Mouse (Mus musculus) lung, postnatal 36 days (tissue): ENCODE data around the gene Izumo1.

ENCODE experiments used
- DNase-seq: peaks from one replicate; pipeline ENCODE4 v3.0.0; 2022; ENCODE audit warnings: mixed read lengths

The Izumo1 gene

DNA sequence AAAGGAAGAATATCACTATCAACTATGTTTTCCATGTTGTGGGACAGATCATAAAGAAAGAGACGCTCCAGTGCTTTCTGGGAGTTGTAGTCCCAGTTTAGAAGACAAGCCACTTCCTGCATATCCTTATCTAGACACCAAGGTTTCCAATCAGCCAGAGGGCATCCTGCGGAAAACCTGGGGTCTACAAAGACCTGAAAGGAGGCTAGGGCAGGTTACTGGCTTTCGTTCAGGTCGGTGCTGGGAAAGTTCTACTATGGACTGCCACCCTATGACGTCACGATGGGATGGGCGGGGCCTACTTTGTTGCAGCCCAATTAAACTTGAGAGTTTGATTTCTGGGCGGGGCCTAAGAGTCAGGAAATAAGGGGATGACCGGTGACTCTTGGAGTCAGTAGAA is at the start of gene Izumo1:
TSS of gene Izumo1 (plus strand) at position 369 of the 400 bp plus-strand sequence.
- peak; percentile 73 for DNase-seq

- no peak for DNase-seq
These were observed 49.6 kb upstream of the Izumo1 start for GRCm38 (mm10) chr7:45571966-45572365.

DNA sequence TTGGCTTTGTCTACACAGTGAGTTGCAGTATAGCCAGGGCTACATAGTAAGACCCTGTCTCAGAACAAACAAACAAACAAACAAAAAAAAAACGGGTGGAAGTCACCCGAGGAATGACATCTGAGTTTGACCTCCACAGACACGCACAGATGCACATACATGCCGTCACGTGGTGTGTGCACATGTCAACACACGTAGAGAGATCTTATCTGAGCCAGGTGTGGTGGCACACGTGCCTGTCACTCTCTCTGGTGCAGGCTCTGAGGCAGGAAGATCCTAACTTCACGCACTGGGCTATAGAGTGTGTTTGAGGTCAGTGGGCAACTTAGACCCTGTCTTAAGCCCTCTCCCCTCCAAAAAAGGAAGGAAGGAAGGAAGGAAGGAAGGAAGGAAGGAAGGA is 47.7 kb upstream of the Izumo1 start:
- DNase-seq: no peak

- DNase-seq: no peak
These were observed 46.9 kb upstream of the Izumo1 start for GRCm38 (mm10) chr7:45574472-45575379.

- no peak for DNase-seq
These were observed 35.7 kb upstream of the Izumo1 start for GRCm38 (mm10) chr7:45585923-45586322.

- no peak for DNase-seq
These were observed 33.7 kb upstream of the Izumo1 start for GRCm38 (mm10) chr7:45587631-45588592.

GRCm38 (mm10) chr7:45589173-45589572 is 32.4 kb upstream of the Izumo1 start:
- DNase-seq: peak; percentile 98

DNA sequence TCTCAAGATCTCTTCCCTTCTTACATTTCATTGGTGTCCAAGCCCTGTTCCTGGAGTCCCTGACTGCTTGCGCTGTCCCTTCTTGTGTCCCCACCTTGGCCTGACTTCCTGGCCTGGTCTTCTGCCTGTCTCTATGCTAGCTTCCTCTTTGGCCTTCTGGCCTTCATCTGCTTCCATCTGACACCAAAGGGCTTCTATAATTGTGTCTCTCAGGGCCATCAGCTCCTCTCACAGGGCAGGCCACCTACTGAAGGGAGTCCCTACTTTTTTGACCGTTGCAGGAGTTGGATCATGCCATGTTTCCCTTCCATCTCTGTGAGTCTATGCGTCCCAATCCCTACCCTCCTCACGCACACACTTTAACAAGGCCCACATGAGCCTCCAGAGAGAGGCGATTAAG is 31.7 kb upstream of the Izumo1 start:
- DNase-seq: no peak

- peak; percentile 43 for DNase-seq
These were observed 30.7 kb upstream of the Izumo1 start for GRCm38 (mm10) chr7:45590874-45591273.

GRCm38 (mm10) chr7:45591880-45592279 is 29.7 kb upstream of the Izumo1 start:
- DNase-seq: no peak

DNA sequence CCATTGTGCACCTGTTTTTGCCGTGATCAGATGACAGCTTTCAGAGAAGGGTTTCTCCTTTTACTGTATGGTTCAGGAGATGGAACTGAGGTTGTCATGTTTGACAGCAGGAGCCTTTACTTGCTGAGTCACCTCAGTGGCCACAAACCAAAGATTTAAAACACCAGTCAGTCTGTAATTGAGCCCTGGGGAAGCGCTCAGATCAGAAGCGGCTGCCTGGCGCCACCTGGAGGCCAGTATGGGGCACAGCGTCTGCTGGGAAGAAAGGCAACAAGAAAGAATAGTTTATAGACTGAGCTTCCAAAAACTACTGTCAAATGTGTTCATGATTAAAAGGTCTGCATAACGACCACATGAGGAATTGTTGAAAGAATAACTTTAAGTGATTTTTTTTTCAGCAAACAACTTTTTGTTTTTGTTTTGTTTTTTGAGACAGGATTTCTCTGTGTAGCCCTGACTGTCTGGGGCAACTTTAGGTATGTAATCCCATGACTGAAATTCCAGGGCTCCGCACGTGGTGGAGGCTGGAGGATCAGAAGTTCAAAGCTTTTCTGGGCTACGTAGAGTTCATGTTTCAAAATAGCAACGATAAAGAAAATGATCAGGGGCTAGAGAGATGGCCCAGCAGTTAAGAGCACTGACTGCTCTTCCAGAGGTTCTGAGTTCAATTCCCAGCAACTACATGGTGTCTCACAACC is 28.3 kb upstream of the Izumo1 start:
- peak; percentile 84 for DNase-seq

DNA sequence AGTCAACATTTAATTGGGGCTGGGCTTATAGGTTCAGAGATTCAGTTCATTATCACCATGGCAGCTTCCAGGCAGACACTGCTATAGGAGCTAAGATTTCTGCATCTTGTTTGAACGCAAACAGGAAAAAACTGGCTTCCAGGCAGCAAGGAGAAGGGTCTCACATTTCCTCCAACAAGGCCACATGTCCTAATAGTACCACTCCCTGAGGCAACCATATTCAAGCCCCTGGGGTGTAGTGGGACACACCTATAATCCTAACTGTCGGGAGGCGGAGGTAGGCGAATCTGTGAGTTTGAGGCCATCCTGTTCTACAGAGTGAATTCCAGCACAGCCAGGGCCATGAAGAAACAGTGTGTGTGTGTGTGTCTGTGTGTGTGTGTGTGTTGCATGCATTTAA is 26.4 kb upstream of the Izumo1 start:
- no peak for DNase-seq

DNA sequence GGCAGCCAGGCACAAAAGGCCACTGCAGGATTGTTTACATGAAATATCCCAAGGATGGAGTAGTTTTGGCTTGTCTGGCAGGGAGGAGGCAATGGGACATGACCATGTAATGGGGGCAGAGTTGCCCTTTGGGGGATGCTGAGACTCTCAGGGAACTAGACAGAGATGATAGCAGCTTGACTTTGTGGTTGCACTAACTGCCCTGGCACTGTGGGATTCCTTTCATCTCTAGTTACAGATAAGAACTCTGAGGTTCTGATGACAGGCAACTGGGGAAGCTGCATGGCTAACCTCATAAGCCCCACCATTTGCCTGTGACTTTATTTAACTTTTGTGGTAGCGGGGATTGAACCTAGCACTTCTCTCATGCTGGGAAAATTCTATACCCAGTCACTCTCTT is 25.5 kb upstream of the Izumo1 start:
- DNase-seq: no peak

DNA sequence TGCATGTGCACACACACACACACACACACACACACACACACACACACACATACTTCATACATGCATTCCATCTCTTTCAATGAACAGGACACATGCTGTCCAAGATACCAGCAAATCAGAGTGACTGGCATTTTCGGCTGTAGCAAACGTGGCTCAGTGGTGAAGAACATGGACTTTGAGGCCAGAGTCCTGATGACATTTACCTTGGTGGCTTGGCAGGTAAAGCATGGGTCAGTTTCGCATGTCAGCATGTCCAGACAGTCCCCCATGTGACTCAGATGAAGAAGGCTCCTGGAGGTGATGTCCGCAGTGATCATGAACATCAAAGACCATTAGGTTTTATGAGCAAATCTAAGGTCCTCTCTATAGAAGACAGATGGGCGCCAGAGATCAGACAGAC is 24.6 kb upstream of the Izumo1 start:
- DNase-seq: no peak

- no peak for DNase-seq
These were observed 24.1 kb upstream of the Izumo1 start for GRCm38 (mm10) chr7:45597527-45597926.

DNA sequence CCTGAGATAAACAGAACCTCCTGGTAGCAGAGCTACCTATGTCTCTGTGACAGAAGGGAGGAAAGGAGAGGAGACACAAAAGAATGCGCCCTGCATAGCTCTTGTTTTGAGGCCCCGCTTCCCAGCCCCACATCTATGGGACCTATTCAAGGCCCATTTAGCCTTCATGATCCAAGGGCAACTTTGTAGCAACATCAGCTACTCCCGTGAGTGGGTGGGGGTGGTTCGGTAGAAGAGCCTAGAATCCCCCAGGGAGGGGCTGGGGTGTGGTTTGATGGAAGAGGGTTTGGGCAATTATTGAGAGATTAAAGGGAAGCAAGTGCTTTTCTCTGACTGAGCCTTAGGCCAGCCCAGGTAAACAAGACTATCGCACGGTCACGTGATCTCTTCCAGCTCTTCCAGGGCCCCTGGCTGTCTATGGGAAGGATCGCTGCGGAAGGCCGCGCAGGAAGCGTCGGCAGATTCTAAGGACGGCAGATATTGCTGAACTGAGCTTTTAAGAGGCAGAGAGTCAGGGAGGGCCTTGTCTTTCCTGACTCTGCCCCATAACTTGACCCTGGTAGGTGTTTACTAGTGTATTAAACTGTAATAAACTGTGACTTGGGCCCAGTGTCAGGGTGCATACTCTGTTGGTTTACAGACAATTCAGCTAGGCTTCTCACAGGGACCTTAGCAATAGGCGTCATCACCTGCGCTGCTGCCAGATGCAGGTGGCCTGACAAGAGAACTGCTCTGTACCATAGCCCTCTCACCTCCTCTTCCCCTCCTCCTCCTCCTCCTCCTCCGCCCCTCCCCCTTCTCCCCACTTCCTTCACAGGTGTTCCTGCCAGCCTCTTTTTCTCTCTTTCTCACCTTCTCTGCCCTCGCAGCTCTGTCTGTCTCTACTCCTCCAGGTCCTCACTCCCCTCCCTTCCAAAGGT is 22.4 kb upstream of the Izumo1 start:
- no peak for DNase-seq

- DNase-seq: no peak
These were observed 15.8 kb upstream of the Izumo1 start for GRCm38 (mm10) chr7:45605704-45606289.

DNA sequence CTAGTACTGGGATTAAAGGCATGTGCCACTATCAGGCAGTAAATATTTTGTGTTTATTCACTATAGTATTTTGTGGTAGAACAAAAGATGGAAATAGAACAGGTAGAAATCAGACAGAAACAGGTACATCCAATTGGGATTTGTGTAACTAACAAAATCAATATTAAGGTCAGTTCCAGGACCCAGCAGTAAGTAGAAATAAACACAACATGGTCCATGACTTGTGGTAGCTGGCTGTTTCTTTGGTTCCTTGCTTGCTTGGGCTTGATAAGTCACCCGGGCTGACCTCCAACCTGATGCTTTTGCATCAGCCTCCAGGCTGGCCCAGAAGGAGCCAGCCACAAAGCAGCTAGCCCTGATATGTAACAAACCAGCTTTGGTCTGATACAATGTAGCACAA is 12.1 kb upstream of the Izumo1 start:
- no peak for DNase-seq

- no peak for DNase-seq
These were observed 5.3 kb upstream of the Izumo1 start for GRCm38 (mm10) chr7:45616277-45616676.

GRCm38 (mm10) chr7:45617042-45617695 is 4.4 kb upstream of the Izumo1 start, which contains the start of gene Fut1:
Fut1 (plus strand) TSS chr7:45617289.
- DNase-seq: peak; percentile 21

- no peak for DNase-seq
These were observed 3.3 kb upstream of the Izumo1 start for GRCm38 (mm10) chr7:45618316-45618715.
